9 mouse cellular contexts compared by ENCODE assay signal in genomic region chr11:117574721-117575120, GRCm38 (mm10).
DNase-seq lines count a peak whose midpoint lies in the region; ATAC-seq and TF ChIP-seq lines count a peak whose summit lies in the region.
"Had no signal": no experiment of that assay in that cellular context is flagged by ENCODE, and none has a peak within 500 bp of the region (broad histone marks: within the 10 kb centered on the region; RNA-seq: fewer than 3 reads in every experiment).

No protein-coding gene starts in this region.

- no peak for DNase-seq in embryonic facial prominence, embryonic 10.5 days (ENCODE audit: low spot score)
- peak; percentile 27 for DNase-seq in adrenal gland, postnatal 25 days
- peak; percentile 77 for DNase-seq in gastrocnemius, postnatal 25 days
- DNase-seq in lung, adult 2 months, result peak; percentile 12
- DNase-seq in spleen, postnatal 10 days (ENCODE audit: low spot score in 2 of 2), result no peak
- DNase-seq in T-cell, adult 2 months (ENCODE audit: low spot score), result no peak
- no peak for DNase-seq in frontal cortex, postnatal 25 days (ENCODE audit: low spot score in 2 of 2)

- no peak for ATAC-seq in embryonic facial prominence, embryonic 13.5 days (ENCODE audit: insufficient number of reproducible peaks, insufficient read depth, low FRiP score, low TSS enrichment, low read depth)

- H3K9ac ChIP-seq in embryonic facial prominence, embryonic 13.5 days, result no peak overlapping the region
- H3K9ac ChIP-seq: liver, embryonic 15.5 days had no signal

- H3K27ac ChIP-seq in embryonic facial prominence, embryonic 13.5 days, result 0 out of 2 replicates have a peak overlapping the region, but pooled peaks have one; percentile 16
- no peak overlapping the region for H3K27ac ChIP-seq in embryonic facial prominence, embryonic 10.5 days (replicated peaks)
- H3K27ac ChIP-seq: liver, embryonic 15.5 days had no signal

- no peaks in the 10 kb centered on the region for H3K27me3 ChIP-seq in embryonic facial prominence, embryonic 13.5 days
- H3K27me3 ChIP-seq in embryonic facial prominence, embryonic 10.5 days (replicated peaks; ENCODE audit: low read depth, poor library complexity, severe bottlenecking), result peaks cover 6% of the 10 kb centered on the region; the same call in 1 of the 2 replicates
- H3K27me3 ChIP-seq: liver, embryonic 15.5 days had no signal

- 68% methylated on average over 3 of the region's 3 CpGs for WGBS in embryonic facial prominence, embryonic 13.5 days
- 74% methylated on average over 3 of the region's 3 CpGs for WGBS in embryonic facial prominence, embryonic 10.5 days
- WGBS in lung, adult 2 months, result 29% methylated on average over 3 of the region's 3 CpGs

- TF ChIP-seq POLR2A in lung, adult 2 months (IDR thresholded peaks at IDR 0.05; ENCODE audit: borderline replicate concordance, extremely low read depth, low read depth, low read length), result no peak

- no peak overlapping the region for H3K4me2 ChIP-seq in embryonic facial prominence, embryonic 13.5 days
- H3K4me2 ChIP-seq: liver, embryonic 15.5 days had no signal

- no peaks in the 10 kb centered on the region for H3K36me3 ChIP-seq in embryonic facial prominence, embryonic 13.5 days
- H3K36me3 ChIP-seq in embryonic facial prominence, embryonic 10.5 days (replicated peaks), result no peaks in the 10 kb centered on the region
- H3K36me3 ChIP-seq: liver, embryonic 15.5 days had no signal

- no peak overlapping the region for H3K4me3 ChIP-seq in embryonic facial prominence, embryonic 13.5 days
- H3K4me3 ChIP-seq in embryonic facial prominence, embryonic 10.5 days, result no peak overlapping the region
- no peak overlapping the region for H3K4me3 ChIP-seq in lung, adult 2 months (replicated peaks; ENCODE audit: extremely low read depth, low read depth, low read length)
- H3K4me3 ChIP-seq: liver, embryonic 15.5 days had no signal

- no peaks in the 10 kb centered on the region for H3K9me3 ChIP-seq in embryonic facial prominence, embryonic 13.5 days
- H3K9me3 ChIP-seq in embryonic facial prominence, embryonic 10.5 days, result no peaks in the 10 kb centered on the region
- H3K9me3 ChIP-seq: liver, embryonic 15.5 days had no signal

- TF ChIP-seq CTCF in lung, adult 2 months (IDR thresholded peaks at IDR 0.05; ENCODE audit: insufficient read depth, low read length), result no peak

- peaks cover 22% of the 10 kb centered on the region for H3K4me1 ChIP-seq in embryonic facial prominence, embryonic 13.5 days
- H3K4me1 ChIP-seq in embryonic facial prominence, embryonic 10.5 days, result peaks cover 30% of the 10 kb centered on the region
- no peaks in the 10 kb centered on the region for H3K4me1 ChIP-seq in lung, adult 2 months (ENCODE audit: control insufficient read depth, insufficient read depth, low read length)
- H3K4me1 ChIP-seq: liver, embryonic 15.5 days had no signal

Comparison
In these comparisons a context has a peak if more than half of its experiments do, and no peak if none do; other contexts are left out.
1. DNase-seq: peak in adrenal gland, postnatal 25 days (single experiment), gastrocnemius, postnatal 25 days (single experiment) and lung, adult 2 months (single experiment); none in embryonic facial prominence, embryonic 10.5 days (single experiment), spleen, postnatal 10 days (0 of 2), T-cell, adult 2 months (single experiment) and frontal cortex, postnatal 25 days (0 of 2).